In the genomic region with DNA sequence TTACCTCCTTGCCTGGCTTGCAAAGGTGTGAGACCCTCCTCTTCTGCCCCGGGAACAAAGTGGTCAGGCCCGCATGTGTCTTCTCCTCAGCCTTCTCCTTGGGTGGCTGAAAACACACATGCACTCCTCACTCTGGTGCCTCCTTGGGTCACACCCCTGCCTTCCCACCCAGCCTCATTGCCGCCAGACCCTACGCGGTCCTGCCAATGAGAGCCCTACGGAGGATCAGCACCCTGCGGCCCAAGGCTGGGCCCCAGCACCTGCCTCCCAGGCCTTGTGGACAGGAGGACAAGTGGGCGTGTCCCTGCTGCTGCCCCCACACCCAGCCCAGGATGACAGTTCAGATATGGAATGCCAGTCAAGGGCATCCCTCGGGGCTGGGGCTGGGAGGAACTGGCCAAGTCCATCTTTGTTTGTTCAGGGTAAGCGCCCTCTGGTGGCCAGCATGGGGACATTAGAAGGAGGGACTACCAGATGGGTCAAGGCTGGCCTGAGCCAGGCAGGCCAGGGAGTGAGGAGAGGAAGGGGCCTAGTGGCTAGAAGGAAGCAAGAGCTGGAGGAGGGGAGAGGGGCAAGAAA, we compare ENCODE assay signal across 8 mouse cellular contexts. TPM values are rescaled to one million over a fixed set of nuclear protein-coding genes. Genes with fewer than 3 reads are reported as not detected.
DNase-seq lines count a peak whose midpoint lies in the region; ATAC-seq lines count a peak whose summit lies in the region.

No protein-coding gene starts in this region.

- no peak overlapping the region for H3K4me3 ChIP-seq in intestine, embryonic 14.5 days (ENCODE audit: low read depth, low read length)
- H3K4me3 ChIP-seq in lung, embryonic 16.5 days (ENCODE audit: low read length): no peak overlapping the region

- no peaks in the 10 kb centered on the region for H3K9me3 ChIP-seq in intestine, embryonic 14.5 days (ENCODE audit: control insufficient read depth, low read length)
- H3K9me3 ChIP-seq in lung, embryonic 16.5 days (ENCODE audit: control insufficient read depth, low read length): no peaks in the 10 kb centered on the region

- peak; percentile 31 to 52 for DNase-seq in urinary bladder, adult 18-20 months (ENCODE audit: low spot score in 2 of 2)
- no peak for DNase-seq in urinary bladder, adult 2 months (ENCODE audit: low spot score)
- peak; percentile 67 for DNase-seq in cerebellum, adult 9-10 months
- peak; percentile 53 for DNase-seq in forelimb bud, embryonic 11.5 days (ENCODE audit: low read depth, low spot score)
- DNase-seq in intestine, embryonic 14.5 days (ENCODE audit: low spot score): no peak
- DNase-seq in ovary, adult 18-20 months (ENCODE audit: low spot score): peak; percentile 87
- DNase-seq in thymus, postnatal 10 days (ENCODE audit: low spot score in 2 of 2): no peak

- H3K4me1 ChIP-seq in intestine, embryonic 14.5 days (replicated peaks; ENCODE audit: control insufficient read depth, insufficient read depth, low read length): no peaks in the 10 kb centered on the region
- H3K4me1 ChIP-seq in lung, embryonic 16.5 days (replicated peaks; ENCODE audit: control insufficient read depth, insufficient read depth, low read length): no peaks in the 10 kb centered on the region

- no peak overlapping the region for H3K9ac ChIP-seq in intestine, embryonic 14.5 days (ENCODE audit: low read length)
- H3K9ac ChIP-seq in lung, embryonic 16.5 days (ENCODE audit: low read length): no peak overlapping the region

- no peak overlapping the region for H3K27ac ChIP-seq in intestine, embryonic 14.5 days (ENCODE audit: low read depth)
- H3K27ac ChIP-seq in lung, embryonic 16.5 days (ENCODE audit: low read length): no peak overlapping the region

- ATAC-seq in intestine, embryonic 14.5 days (replicated peaks; ENCODE audit: low FRiP score, low TSS enrichment, low read depth): 0 out of 2 replicates have a peak, but pooled peaks have one; percentile 41
- peak; percentile 73 for ATAC-seq in lung, embryonic 16.5 days (ENCODE audit: low read depth)

- H3K4me2 ChIP-seq in intestine, embryonic 14.5 days (ENCODE audit: low read length): no peak overlapping the region
- H3K4me2 ChIP-seq in lung, embryonic 16.5 days (ENCODE audit: low read depth, low read length): no peak overlapping the region

- H3K36me3 ChIP-seq in intestine, embryonic 14.5 days (ENCODE audit: control insufficient read depth, insufficient read depth, low read length): peaks cover 70% of the 10 kb centered on the region
- H3K36me3 ChIP-seq in lung, embryonic 16.5 days (ENCODE audit: control insufficient read depth, insufficient read depth, low read length): peaks cover 44% of the 10 kb centered on the region

- no peaks in the 10 kb centered on the region for H3K27me3 ChIP-seq in intestine, embryonic 14.5 days (replicated peaks; ENCODE audit: control insufficient read depth, insufficient read depth, low read length)
- H3K27me3 ChIP-seq in lung, embryonic 16.5 days (ENCODE audit: control insufficient read depth, insufficient read depth, low read depth, low read length): no peaks in the 10 kb centered on the region

- 72% methylated on average over 10 of the region's 10 CpGs for WGBS in intestine, embryonic 14.5 days
- WGBS in lung, embryonic 16.5 days: 71% methylated on average over 10 of the region's 10 CpGs

RNA-seq across cellular contexts. Expression of a gene that starts 9.6 kb away (rescaled TPM):
- 0.03 TPM in 1 of 2 replicates, not detected in the other for polyA plus RNA-seq in urinary bladder, adult 2 months (2012; rRNA removed)
- 0.18 and 0.32 TPM in 2 replicates for polyA plus RNA-seq in intestine, embryonic 14.5 days (2014; fragmentation: Nextera tagmentation; extraction: Ambion mirVana)
- polyA plus RNA-seq in lung, embryonic 16.5 days (2015; fragmentation: Nextera tagmentation; extraction: Ambion mirVana): 0.05 and 0.09 TPM in 2 replicates

RNA-seq across cellular contexts. Expression of a gene that starts 12.8 kb away (rescaled TPM):
- 21.2 and 26.6 TPM in 2 replicates for polyA plus RNA-seq in urinary bladder, adult 2 months (2012; rRNA removed)
- 28.9 and 31.5 TPM in 2 replicates for polyA plus RNA-seq in intestine, embryonic 14.5 days (2014; fragmentation: Nextera tagmentation; extraction: Ambion mirVana)
- 20.6 and 22.1 TPM in 2 replicates for polyA plus RNA-seq in lung, embryonic 16.5 days (2015; fragmentation: Nextera tagmentation; extraction: Ambion mirVana)

RNA-seq across cellular contexts. Expression of a gene that starts 28.6 kb away (rescaled TPM):
- 11.5 and 11.8 TPM in 2 replicates for polyA plus RNA-seq in urinary bladder, adult 2 months (2012; rRNA removed)
- polyA plus RNA-seq in intestine, embryonic 14.5 days (2014; fragmentation: Nextera tagmentation; extraction: Ambion mirVana): 9.7 and 12.1 TPM in 2 replicates
- 8.2 and 8.3 TPM in 2 replicates for polyA plus RNA-seq in lung, embryonic 16.5 days (2015; fragmentation: Nextera tagmentation; extraction: Ambion mirVana)

RNA-seq across cellular contexts. Expression of a gene that starts 41.6 kb away (rescaled TPM):
- polyA plus RNA-seq in urinary bladder, adult 2 months (2012; rRNA removed): 66.0 and 67.1 TPM in 2 replicates
- 99.4 and 114 TPM in 2 replicates for polyA plus RNA-seq in intestine, embryonic 14.5 days (2014; fragmentation: Nextera tagmentation; extraction: Ambion mirVana)
- 77.4 and 80.9 TPM in 2 replicates for polyA plus RNA-seq in lung, embryonic 16.5 days (2015; fragmentation: Nextera tagmentation; extraction: Ambion mirVana)

RNA-seq across cellular contexts. Expression of a gene that starts 53.9 kb away (rescaled TPM):
- not detected in 2 replicates for polyA plus RNA-seq in urinary bladder, adult 2 months (2012; rRNA removed)
- polyA plus RNA-seq in intestine, embryonic 14.5 days (2014; fragmentation: Nextera tagmentation; extraction: Ambion mirVana): 0.04 and 0.09 TPM in 2 replicates
- polyA plus RNA-seq in lung, embryonic 16.5 days (2015; fragmentation: Nextera tagmentation; extraction: Ambion mirVana): not detected in 2 replicates

Comparison
In these comparisons a context has a peak if more than half of its experiments do, and no peak if none do; other contexts are left out.
1. DNase-seq: peak in urinary bladder, adult 18-20 months (2 of 2), cerebellum, adult 9-10 months (single experiment), forelimb bud, embryonic 11.5 days (single experiment) and ovary, adult 18-20 months (single experiment); none in urinary bladder, adult 2 months (single experiment), intestine, embryonic 14.5 days (single experiment) and thymus, postnatal 10 days (0 of 2).